Mouse (Mus musculus) intestine, embryonic 16.5 days (tissue): Measurements from ENCODE around the gene Sit1. TPM values are rescaled to one million over a fixed set of nuclear protein-coding genes. Genes with fewer than 3 reads are reported as not detected.

Experiments
- ATAC-seq: fragments of 200-750 bp; cut with Nextera tagmentation; 2 replicates; pipeline ENCODE4 v1.8.0; 2017; ENCODE audit warnings: moderate TSS enrichment, moderate library complexity
- H3K27ac ChIP-seq: fragments of 300-500 bp; sonication (generic); 2 replicates; pipeline ENCODE4 v1.5.1; 2014; ENCODE audit warnings: mild to moderate bottlenecking, low read length
- H3K27me3 ChIP-seq: fragments of 300-500 bp; sonication (generic); replicated peaks from 2 replicates; pipeline ENCODE4 v1.6.1; 2014; ENCODE audit warnings: low read length, control low read depth, mixed read lengths; ENCODE audit not compliant: control insufficient read depth, insufficient read depth
- H3K36me3 ChIP-seq: fragments of 300-500 bp; sonication (generic); 2 replicates; pipeline ENCODE4 v1.6.1; 2014; ENCODE audit warnings: low read length, control low read depth; ENCODE audit not compliant: control insufficient read depth, insufficient read depth
- H3K4me1 ChIP-seq: fragments of 300-500 bp; sonication (generic); 2 replicates; pipeline ENCODE4 v1.6.1; 2014; ENCODE audit warnings: low read length, control low read depth, mixed read lengths; ENCODE audit not compliant: control insufficient read depth, insufficient read depth
- H3K4me2 ChIP-seq: fragments of 300-500 bp; sonication (generic); 2 replicates; pipeline ENCODE4 v1.6.1; 2014; ENCODE audit warnings: low read depth, low read length, control low read depth
- H3K4me3 ChIP-seq: fragments of 300-500 bp; sonication (generic); 2 replicates; pipeline ENCODE4 v1.5.1; 2014; ENCODE audit warnings: mild to moderate bottlenecking, low read length
- H3K9ac ChIP-seq: fragments of 300-500 bp; sonication (generic); 2 replicates; pipeline ENCODE4 v1.6.1; 2014; ENCODE audit warnings: low read depth, low read length
- H3K9me3 ChIP-seq: fragments of 300-500 bp; sonication (generic); 2 replicates; pipeline ENCODE4 v1.6.1; 2016; ENCODE audit warnings: low read length, control low read depth; ENCODE audit not compliant: control insufficient read depth
- WGBS: fragments of 180-500 bp; shearing (Covaris S2); extraction: QIAGEN DNeasy Blood & Tissue Kit; methylation state at CpG from one replicate; pipeline ENCODE4 v1.1.7; 2014; 5-methylcytosine and 5-hydroxymethylcytosine counted together
- polyA plus RNA-seq: library from polyadenylated mRNA; unstranded; fragments of >200 nt; fragmentation: Nextera tagmentation; extraction: Ambion mirVana; gene quantifications from 2 replicates; pipeline ENCODE4 v1.2.1, GENCODE M21; 2015

Sit1 gene
- polyA plus RNA-seq, 1 experiment from 2014 or later: not detected

DNA sequence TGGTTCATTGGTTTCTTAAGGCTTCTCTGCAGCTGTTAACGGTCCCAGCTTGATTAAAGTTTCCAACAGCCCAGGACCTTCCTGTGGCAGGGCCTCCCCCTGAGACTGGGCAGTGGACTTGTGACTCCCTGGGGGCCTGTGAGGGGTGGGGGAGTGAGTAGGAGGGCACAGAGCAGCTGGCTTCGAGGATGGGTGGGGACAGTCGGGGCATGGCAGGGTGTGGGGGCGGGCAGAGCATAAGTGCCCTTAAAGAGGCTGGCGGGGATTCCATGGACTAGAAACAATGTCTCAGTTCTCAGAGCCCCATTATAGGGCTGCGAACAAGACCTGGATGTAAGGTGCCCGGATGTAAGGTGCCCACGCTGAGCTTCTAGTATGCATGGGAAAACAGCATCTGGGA lies 26.4 kb downstream of the Sit1 start:
- no peak for ATAC-seq
- H3K27ac ChIP-seq: no peak overlapping the region
- no peak overlapping the region for H3K4me3 ChIP-seq
- peaks cover 16% of the 10 kb centered on the region for H3K27me3 ChIP-seq
- H3K9me3 ChIP-seq: no peaks in the 10 kb centered on the region
- H3K9ac ChIP-seq: no peak overlapping the region
- WGBS: 19% methylated on average over 8 of the region's 8 CpGs
- no peaks in the 10 kb centered on the region for H3K36me3 ChIP-seq
- no peak overlapping the region for H3K4me2 ChIP-seq
- H3K4me1 ChIP-seq: peaks cover 11% of the 10 kb centered on the region

DNA sequence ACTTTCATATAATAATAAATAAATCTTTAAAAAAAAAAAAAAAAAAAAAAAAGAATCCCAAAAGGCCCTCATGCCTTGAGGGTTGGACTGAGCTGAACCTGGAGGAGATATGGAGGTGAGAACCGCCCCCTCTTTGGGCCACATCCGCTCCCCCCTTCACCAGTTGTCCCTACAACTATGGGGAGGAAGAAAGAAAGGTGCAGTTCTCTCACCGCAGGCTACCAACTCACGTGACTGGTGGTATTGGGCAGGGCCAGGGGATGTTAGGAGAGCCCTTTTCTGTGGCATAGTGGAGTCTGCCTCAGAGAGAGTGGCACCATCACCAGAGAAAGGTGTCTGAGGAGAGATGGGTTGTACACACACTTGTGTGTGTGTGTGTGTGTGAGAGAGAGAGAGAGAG lies 27.1 kb downstream of the Sit1 start:
- Histone ChIP-seq H3K9ac (no peak overlapping the region), H3K4me2 (no peak overlapping the region), H3K9me3 (no peaks in the 10 kb centered on the region), H3K4me3 (no peak overlapping the region), H3K36me3 (no peaks in the 10 kb centered on the region), H3K4me1 (peaks cover 11% of the 10 kb centered on the region), H3K27ac (no peak overlapping the region), H3K27me3 (peaks cover 20% of the 10 kb centered on the region)
- 30% methylated on average over 4 of the region's 4 CpGs for WGBS
- ATAC-seq: no peak

DNA sequence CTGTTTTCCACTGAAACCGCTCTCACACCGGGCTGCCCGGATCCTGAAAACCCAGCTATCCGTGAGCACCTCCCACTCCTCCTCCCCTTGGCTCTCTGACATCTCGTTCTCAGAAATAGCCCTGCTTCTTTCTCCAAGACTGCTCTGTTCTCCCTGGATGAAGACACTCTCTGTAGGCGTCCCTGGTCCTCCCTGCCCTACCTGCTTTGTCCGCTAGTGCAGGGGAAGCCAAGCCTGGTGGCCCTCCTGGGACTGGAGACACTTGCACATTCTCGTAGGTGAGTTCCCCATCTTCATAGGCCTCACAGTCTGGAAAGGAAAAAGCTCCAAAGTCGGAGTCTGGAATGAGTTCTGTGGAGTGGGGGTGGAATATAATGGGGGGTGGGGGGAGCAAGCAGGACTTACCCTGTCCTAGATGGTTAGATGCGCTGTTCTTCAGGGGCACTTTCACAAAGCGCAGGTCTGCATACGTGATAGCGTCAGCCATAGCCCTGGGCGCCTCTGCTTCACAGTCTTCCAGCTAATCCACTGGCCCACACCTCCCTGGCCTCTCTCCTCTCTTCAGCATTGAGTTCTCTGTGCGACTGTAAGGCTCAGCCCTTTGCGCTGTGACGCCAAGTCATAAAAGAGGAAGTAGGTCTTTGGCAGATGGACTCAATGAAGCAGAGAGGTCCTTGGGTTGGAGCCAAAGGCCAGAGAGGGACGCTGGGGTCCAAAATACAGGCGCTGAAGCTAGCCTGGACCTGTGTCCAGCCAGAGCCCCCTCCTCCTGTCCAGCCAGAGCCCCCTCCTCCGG lies 29.3 kb downstream of the Sit1 start, which contains the start of gene Cd72:
Cd72 (minus strand) TSS at position 588 of the 796 bp plus-strand sequence.
- Histone ChIP-seq H3K4me1 (peaks cover 11% of the 10 kb centered on the region), H3K9ac (peak within 1 kb of the TSS; percentile 59), H3K27me3 (peaks cover 20% of the 10 kb centered on the region), H3K9me3 (no peaks in the 10 kb centered on the region), H3K4me2 (peak within 1 kb of the TSS; percentile 47), H3K36me3 (no peaks in the 10 kb centered on the region), H3K4me3 (peak within 1 kb of the TSS; percentile 21), H3K27ac (no peak within 1 kb of the TSS)
- 32% methylated on average over 20 of the region's 20 CpGs for WGBS
- peak; percentile 48; the same call in 1 of the 2 replicates for ATAC-seq

DNA sequence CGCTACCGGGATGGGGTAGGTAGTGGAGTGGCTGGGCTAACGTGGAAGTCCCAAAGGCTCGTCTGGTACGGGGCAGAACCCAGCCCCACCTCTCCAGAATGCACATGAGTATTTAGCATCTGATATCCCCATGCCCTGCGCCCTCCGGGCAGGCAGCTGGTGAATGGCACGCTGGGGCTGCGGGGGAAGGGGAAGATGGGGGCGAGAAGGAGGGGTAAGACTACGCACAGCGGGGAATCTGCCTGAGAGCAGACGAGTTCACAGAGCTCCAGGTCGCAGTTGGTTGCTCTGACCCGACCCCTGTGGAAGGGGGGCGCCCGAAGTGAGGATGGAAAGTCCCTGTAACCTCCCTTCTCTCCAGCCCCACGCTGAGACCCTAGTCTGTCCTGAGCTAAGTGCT lies 30.1 kb downstream of the Sit1 start:
- ATAC-seq: no peak

DNA sequence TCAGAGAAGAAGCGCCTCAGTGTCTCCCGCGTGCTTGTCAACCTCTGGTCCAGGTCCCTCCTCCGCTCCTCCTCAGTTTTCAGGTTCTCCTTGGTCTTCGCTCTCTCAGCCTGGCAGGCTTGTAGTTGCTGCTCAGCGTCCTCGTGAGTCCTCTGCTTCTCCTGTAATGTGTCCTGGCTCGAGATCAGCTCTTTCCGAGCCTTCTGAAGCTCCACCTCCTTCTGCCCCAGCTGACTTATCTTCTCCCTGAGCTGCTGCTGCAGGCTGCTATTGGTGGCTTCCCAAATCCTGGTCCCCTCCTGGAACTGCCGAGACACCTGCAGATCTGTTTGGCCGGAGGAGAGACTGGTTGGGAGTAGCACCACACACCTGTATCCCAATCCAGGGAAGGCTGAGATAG lies 31.2 kb downstream of the Sit1 start:
- Histone ChIP-seq H3K9me3 (no peaks in the 10 kb centered on the region), H3K4me1 (peaks cover 11% of the 10 kb centered on the region), H3K9ac (no peak overlapping the region), H3K4me3 (no peak overlapping the region), H3K27ac (no peak overlapping the region), H3K27me3 (peaks cover 20% of the 10 kb centered on the region), H3K4me2 (no peak overlapping the region), H3K36me3 (no peaks in the 10 kb centered on the region)
- 38% methylated on average over 11 of the region's 11 CpGs for WGBS
- no peak for ATAC-seq

More for the DNA sequence above, 30.1 kb downstream of the Sit1 start:
- WGBS: 1% methylated on average over 18 of the region's 18 CpGs
- Histone ChIP-seq H3K4me3 (peak overlapping the region; percentile 21), H3K27me3 (peaks cover 20% of the 10 kb centered on the region), H3K9me3 (no peaks in the 10 kb centered on the region), H3K36me3 (no peaks in the 10 kb centered on the region), H3K4me1 (peaks cover 11% of the 10 kb centered on the region), H3K4me2 (peak overlapping the region; percentile 47), H3K27ac (no peak overlapping the region), H3K9ac (peak overlapping the region; percentile 59)

DNA sequence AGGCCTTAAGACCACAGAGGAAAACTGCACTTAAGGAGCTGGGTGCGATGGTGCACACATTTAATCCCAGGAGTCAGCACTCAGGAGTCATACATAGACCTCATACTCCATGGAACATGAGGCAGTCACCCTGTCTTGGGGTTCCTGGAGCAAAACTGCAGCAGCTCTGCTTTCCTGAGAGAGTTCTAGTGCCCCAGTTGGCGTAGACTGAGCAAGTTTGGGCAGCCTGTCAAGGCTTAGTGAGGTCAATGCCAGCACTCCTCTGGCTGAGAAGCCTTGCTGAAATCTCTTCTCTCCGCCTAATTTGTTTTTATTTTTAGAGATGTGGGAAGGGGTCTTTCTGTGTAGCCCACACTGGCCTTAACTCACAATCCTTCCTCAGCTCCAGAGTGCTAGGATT lies 35.0 kb downstream of the Sit1 start:
- ATAC-seq: no peak

DNA sequence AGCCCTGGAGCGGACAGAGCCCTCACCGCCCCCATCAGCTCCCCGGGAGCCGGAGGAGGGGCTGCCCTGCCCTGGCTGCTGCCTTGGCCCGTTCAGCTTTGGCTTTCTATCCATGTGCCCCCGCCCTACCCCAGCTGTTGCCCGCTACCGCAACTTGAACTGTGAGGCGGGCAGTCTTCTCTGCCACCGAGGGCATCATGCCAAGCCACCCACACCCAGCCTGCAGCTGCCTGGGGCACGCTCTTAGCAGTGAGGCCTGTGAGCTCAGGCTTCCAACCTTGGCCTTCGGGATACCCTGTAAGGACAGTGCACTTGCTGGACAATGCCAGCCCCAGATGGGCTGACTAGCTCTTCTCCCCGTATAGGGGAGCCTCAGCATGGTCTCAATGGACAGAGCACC lies 36.3 kb downstream of the Sit1 start:
- H3K4me2 ChIP-seq: no peak overlapping the region

More for the DNA sequence above, 35.0 kb downstream of the Sit1 start:
- peaks cover 9% of the 10 kb centered on the region; the same call in 1 of the 2 replicates for H3K36me3 ChIP-seq
- H3K27me3 ChIP-seq: peaks cover 10% of the 10 kb centered on the region
- H3K4me2 ChIP-seq: no peak overlapping the region
- WGBS: 87% methylated on average over 3 of the region's 3 CpGs
- H3K4me1 ChIP-seq: peaks cover 18% of the 10 kb centered on the region
- no peaks in the 10 kb centered on the region for H3K9me3 ChIP-seq
- H3K4me3 ChIP-seq: no peak overlapping the region
- no peak overlapping the region for H3K9ac ChIP-seq
- no peak overlapping the region for H3K27ac ChIP-seq

DNA sequence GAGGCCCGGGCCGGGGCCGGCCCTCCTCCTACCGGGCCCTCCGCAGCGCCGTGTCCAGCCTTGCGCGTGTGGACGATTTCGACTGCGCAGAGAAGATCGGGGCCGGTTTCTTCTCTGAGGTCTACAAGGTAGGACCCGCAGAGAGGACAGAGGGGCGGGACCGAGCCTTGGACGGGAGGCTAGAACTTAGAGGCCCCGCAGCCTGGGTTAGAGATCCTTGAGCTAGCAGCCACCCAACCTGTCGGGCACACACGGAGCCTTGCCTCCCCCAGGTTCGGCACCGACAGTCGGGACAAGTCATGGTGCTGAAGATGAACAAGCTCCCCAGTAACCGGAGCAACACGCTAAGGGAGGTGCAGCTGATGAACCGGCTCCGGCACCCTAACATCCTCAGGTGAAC lies 40.0 kb downstream of the Sit1 start:
- WGBS: under 1% methylated on average over 28 of the region's 28 CpGs
- H3K9me3 ChIP-seq: no peaks in the 10 kb centered on the region
- peak overlapping the region; percentile 75 for H3K4me2 ChIP-seq
- peak overlapping the region; percentile 86 for H3K4me3 ChIP-seq
- H3K9ac ChIP-seq: peak overlapping the region; percentile 98
- peaks cover 9% of the 10 kb centered on the region for H3K4me1 ChIP-seq
- peak overlapping the region; percentile 95 for H3K27ac ChIP-seq
- peaks cover 9% of the 10 kb centered on the region; the same call in 1 of the 2 replicates for H3K36me3 ChIP-seq
- no peaks in the 10 kb centered on the region for H3K27me3 ChIP-seq
- peak; percentile 21; the same call in 1 of the 2 replicates for ATAC-seq

More for the DNA sequence above, 36.3 kb downstream of the Sit1 start:
- 90% methylated on average over 13 of the region's 13 CpGs for WGBS
- H3K9me3 ChIP-seq: no peaks in the 10 kb centered on the region
- no peak overlapping the region for H3K27ac ChIP-seq
- peaks cover 5% of the 10 kb centered on the region; the same call in 1 of the 2 replicates for H3K27me3 ChIP-seq
- H3K36me3 ChIP-seq: peaks cover 9% of the 10 kb centered on the region; the same call in 1 of the 2 replicates
- H3K4me1 ChIP-seq: peaks cover 11% of the 10 kb centered on the region
- no peak overlapping the region for H3K4me3 ChIP-seq
- no peak for ATAC-seq
- no peak overlapping the region for H3K9ac ChIP-seq

DNA sequence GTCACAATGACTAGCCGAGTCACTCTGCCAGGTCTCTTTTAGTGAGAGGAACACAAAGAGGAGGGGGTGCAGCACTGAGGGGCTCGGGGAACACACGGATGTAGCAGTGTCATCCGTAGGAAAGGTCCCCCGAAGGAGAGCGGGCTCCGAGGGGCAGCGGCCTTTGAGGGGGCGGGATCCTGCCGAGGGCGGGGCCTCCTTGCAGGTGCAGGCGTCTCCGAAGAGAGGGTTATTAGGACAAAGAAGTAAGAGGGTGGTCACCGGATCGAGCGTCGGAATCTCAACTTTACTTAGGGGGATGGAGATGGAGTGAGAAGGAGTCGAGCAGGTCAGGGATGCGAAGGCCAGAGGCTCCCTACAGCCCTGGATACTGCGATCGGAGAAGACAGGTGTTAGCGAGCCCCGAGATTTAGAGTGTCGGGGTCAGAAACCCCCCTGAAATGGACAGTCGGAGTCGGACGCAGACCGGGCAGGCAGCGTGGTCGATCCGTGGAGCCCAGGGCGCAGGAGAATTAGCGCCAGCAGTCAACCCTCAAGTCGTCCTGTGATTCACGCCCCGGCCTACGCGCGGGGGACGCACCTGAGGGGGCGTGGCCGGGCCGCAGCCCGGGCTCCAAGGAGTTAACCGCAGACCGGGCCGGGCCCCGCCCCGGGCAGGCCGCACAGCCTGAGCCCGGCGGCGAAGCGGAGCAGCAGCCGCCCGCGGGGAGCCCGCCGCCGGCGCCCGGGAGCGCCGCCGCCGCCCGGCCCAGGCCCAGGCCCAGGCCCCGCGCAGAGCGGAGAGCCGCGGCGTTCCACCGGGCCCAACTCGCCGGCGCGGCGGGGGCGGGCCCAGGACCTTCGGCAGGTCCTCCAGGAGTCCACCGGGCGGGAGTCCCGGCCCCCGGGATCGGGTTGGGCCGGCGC lies 40.8 kb downstream of the Sit1 start:
- H3K9me3 ChIP-seq: no peaks in the 10 kb centered on the region
- peaks cover 9% of the 10 kb centered on the region; the same call in 1 of the 2 replicates for H3K36me3 ChIP-seq
- no peaks in the 10 kb centered on the region for H3K27me3 ChIP-seq
- peak overlapping the region; percentile 75 for H3K4me2 ChIP-seq
- peak; percentile 85 for ATAC-seq
- H3K27ac ChIP-seq: peak overlapping the region; percentile 95
- under 1% methylated on average over 74 of the region's 88 CpGs for WGBS
- peak overlapping the region; percentile 98 for H3K9ac ChIP-seq
- peak overlapping the region; percentile 86 for H3K4me3 ChIP-seq
- peaks cover 9% of the 10 kb centered on the region for H3K4me1 ChIP-seq
